Mouse (Mus musculus): ENCODE data around the gene Lyve1. TPM values are rescaled to one million over a fixed set of nuclear protein-coding genes. Genes with fewer than 3 reads are reported as not detected.
A peak's percentile ranks its signal among the peaks of the same experiment; 100 is the strongest.

The Lyve1 gene
- total RNA-seq, 2 experiments from 2014 or later: not detected

DNA sequence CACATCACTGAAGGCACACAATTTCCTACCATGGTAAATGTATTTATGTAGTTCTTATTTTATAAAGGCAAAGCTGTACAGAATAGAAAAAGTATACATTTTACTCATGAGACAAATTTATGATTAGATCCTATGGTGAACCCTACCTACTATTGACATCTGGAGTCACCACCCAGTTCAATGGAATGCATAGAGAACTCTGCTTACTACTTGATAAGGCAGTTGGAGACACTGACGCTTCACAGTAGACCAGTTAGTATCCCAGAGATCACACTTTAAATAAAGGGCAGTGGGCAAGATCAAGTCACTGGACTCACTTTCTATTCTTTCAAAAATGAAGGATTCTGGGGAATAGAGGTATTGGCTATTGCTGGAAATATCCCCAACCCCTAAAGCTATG is 49.1 kb downstream of the Lyve1 start:
- ATAC-seq (replicated peaks; ENCODE audit: poor library complexity, severe bottlenecking): no peak

DNA sequence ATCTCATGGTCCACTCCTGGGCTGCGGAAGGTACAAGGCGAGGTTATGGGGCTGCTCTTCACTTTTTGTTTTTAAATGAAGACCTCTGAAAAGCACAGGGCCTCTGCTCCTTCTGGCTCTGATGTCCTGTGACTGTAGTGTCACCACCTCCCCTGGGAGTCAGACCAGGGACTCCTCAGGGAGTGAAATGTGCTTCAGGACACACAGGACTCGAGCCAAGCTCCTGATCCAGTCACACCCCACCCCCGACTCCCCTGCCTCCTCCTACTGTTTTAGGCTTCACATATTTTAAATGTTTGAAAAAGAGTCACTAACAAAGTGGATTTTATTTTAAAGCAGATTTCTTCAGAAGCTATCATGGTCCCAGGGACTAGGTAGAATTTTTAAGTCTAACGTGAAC is 51.5 kb downstream of the Lyve1 start:
- ATAC-seq (replicated peaks; ENCODE audit: poor library complexity, severe bottlenecking): no peak

DNA sequence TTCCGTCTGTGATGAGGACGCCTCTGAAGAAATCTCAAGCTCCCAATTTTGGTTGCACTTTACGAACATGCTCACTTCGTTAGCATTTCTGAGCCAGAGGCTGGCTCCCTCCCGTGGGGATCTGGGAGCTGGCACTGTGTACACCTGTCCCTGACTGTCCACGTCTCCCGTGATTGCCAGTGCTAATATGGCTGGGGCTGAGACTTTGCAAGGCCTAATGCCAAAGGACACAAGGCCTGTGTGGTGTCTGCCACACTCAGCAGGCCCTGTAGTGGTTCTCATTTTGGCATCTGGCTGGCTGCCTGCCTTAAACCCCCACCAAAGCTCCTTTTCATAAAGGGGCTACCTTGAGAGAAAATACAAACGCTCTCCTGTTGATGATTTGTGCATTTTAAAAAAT is 52.0 kb downstream of the Lyve1 start:
- ATAC-seq (replicated peaks; ENCODE audit: poor library complexity, severe bottlenecking): no peak

DNA sequence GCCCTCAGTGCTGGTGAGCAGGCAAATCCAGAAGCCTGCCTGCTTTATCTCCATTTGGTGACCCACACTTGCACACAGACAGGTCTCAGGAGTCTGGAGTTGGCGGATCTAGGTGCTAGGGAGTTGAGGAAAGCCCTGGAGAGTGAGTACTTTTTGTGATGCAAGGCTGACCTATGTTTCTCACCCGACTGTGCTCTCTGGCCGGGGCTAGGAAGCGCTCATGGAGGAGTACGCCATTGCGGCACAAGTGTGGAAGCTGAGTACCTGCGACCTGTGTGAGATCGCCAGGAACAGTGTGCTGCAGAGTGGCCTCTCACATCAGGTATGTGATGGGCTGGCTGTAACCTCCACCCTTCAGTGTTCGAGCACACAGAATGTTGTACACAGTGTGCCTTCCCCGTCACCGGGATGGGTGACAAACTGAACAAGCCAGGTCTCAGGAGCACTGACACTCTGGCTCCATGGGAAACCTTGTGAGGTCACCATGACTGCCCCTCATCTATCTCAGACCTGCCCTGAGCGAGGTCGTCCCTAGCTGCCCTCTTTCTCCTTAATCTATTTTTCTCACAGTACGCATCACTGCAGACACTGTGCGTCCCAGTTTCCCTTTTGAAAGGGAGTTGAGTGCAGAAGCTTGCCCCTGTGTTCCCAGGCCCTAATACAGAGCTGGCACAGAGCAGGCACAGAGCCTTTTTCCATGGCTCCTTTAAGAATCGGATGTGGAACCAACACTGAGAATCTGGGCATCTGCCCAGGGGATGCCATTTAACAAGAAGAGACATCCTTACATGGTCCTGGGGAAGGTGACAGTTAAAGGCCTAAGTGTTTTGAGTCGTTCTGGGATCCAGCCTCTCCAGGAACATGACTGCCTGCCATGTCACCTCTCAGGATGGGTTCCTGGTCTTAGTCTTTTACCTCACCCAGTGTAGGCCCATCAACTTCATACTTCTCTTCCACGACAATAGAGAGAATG is 53.2 kb downstream of the Lyve1 start:
- no peak for ATAC-seq (replicated peaks; ENCODE audit: poor library complexity, severe bottlenecking)

DNA sequence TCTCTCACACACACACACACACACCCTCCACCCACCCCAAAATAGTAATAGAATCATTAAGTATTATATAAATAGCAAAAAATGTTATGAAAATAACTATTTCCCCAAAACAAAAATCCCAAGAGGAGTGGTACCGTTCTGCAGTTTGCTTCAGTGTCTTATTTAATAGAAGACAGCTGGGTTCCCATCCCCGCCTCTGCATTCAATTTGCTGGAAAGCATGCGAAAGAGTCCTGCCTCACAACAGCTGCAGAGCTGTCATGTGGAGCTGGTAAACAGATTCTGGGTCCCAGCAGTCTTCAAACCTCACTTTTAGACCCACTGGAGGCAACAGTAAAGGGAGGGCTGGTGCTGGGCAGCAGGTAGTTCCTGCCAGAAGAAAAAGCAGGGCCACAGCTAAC is 54.1 kb downstream of the Lyve1 start:
- ATAC-seq (replicated peaks; ENCODE audit: poor library complexity, severe bottlenecking): no peak

DNA sequence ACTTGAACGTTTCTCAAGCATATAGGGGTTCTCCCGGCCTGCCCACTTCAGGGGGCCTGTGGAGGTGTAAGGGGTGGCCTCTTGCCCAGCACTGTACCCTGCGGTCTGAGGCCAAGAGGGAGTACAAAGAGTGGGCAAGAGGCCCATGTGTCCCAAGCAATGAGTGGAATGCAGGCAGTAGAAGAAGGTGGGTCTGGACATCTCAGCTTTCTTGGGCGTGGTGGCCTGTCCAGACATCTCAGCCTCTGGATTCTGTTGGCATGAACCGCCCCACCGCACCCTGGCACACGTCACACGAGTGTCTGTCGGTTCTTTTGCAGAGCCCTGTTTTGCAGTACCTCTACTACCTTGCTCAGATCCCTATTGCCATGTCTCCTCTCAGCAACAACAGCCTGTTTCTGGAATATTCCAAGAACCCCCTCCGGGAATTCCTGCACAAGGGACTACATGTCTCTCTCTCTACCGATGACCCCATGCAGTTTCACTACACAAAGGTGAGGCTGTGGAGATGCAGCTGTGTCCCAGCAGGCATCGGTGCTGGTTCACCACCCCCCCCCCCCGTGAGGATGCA is 55.5 kb downstream of the Lyve1 start:
- no peak for ATAC-seq (replicated peaks; ENCODE audit: poor library complexity, severe bottlenecking)

DNA sequence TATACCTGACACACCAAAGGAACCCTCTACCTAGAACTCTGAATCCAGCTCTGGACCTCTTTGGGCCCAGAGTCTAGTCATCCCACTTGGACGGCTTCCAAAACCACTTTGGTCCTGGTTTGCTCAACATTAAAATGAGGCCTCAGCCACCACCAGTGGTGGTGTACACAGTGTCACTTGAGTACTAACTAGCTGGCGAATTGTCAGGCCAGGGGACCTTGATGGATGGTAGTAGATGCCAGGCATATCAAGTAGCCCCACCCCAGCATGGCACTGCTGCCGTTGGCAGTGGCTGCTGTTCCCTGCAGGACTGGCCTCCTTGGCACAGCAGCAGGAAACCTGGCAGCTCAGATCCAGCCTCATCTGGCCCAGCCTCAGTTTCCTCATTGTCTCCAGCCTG is 58.8 kb downstream of the Lyve1 start:
- no peak for ATAC-seq (replicated peaks; ENCODE audit: poor library complexity, severe bottlenecking)

DNA sequence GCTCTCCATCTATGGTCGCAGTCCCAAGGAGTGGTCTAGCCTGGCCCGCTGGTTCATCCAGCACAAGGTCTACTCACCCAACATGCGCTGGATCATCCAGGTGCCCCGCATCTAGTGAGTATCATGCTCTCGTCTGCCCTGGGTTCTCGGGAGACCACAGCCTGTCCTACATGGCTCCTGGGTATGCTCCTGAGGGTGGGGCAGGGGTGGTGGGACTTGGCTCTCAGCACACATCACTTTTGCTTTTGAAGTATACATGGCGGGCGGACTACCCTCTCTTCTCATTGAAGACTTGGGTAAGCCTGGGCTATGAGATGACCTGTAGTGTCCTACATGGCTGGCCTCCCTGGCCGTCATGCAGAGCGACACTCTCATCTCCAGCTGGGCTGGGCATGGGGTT is 59.9 kb downstream of the Lyve1 start:
- ATAC-seq (replicated peaks; ENCODE audit: poor library complexity, severe bottlenecking): no peak

DNA sequence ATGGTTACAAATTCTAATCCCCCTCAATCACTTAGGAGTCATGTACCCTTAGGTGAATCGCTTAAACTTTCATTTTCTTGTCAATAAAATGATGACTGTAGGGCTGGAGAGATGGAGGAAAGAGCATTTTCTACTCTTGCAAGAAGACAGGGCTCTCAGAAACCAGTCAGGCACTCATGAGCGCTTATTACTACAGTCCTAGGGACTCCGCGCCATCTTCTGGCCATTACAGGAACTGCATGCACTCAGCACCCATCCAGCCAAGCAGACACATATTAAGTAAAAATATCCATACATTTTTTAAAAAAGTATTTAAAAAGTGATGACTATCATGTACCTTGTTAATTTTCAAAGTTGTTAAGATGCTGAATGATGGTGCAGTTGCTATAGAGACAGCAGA is 62.0 kb downstream of the Lyve1 start:
- peak; percentile 38; the same call in 1 of the 2 replicates for ATAC-seq (replicated peaks; ENCODE audit: poor library complexity, severe bottlenecking)

Other genes starting within 250 kb of the Lyve1 start
- 2.5 TPM in 1 of 2 replicates, not detected in the other for gene Sbf2, start 248.3 kb downstream of the Lyve1 start, total RNA-seq (2014; fragmentation: Nextera tagmentation)
- 0.26 and 0.52 TPM in 2 replicates for gene Sbf2, start 248.3 kb downstream of the Lyve1 start, total RNA-seq (2017)
- gene Adm, start 235.6 kb downstream of the Lyve1 start, total RNA-seq (2014; fragmentation: Nextera tagmentation): not detected in 2 replicates
- gene Adm, start 235.6 kb downstream of the Lyve1 start, total RNA-seq (2017): not detected in 2 replicates
- 3.5 and 6.2 TPM in 2 replicates for gene Ampd3, start 95.0 kb downstream of the Lyve1 start, total RNA-seq (2014; fragmentation: Nextera tagmentation)
- 1.4 and 2.1 TPM in 2 replicates for gene Ampd3, start 95.0 kb downstream of the Lyve1 start, total RNA-seq (2017)
- gene Rnf141, start 18.8 kb downstream of the Lyve1 start, total RNA-seq (2014; fragmentation: Nextera tagmentation): 19.0 and 33.8 TPM in 2 replicates
- gene Rnf141, start 18.8 kb downstream of the Lyve1 start, total RNA-seq (2017): 40.7 and 47.4 TPM in 2 replicates
- gene Mrvi1, start 119.2 kb upstream of the Lyve1 start, total RNA-seq (2014; fragmentation: Nextera tagmentation): 0.41 TPM in 1 of 2 replicates, not detected in the other
- 0.09 and 0.21 TPM in 2 replicates for gene Mrvi1, start 119.2 kb upstream of the Lyve1 start, total RNA-seq (2017)
- 56.3 and 61.6 TPM in 2 replicates for gene Ctr9, start 165.7 kb upstream of the Lyve1 start, total RNA-seq (2014; fragmentation: Nextera tagmentation)
- 67.6 and 78.4 TPM in 2 replicates for gene Ctr9, start 165.7 kb upstream of the Lyve1 start, total RNA-seq (2017)
- gene Eif4g2, start 219.8 kb upstream of the Lyve1 start, total RNA-seq (2014; fragmentation: Nextera tagmentation): 608 and 609 TPM in 2 replicates
- 735 and 956 TPM in 2 replicates for gene Eif4g2, start 219.8 kb upstream of the Lyve1 start, total RNA-seq (2017)

Measured in granulocyte monocyte progenitor cell, adult 5-6 weeks (primary cell).